Mouse (Mus musculus) cortical plate, adult 2 months (tissue): ENCODE data around the gene Gjb3.
A peak's percentile ranks its signal among the peaks of the same experiment; 100 is the strongest.

Experiments
- CTCF ChIP-seq: fragments of 200-500 bp; IDR thresholded peaks from 2 replicates; pipeline ENCODE4 v1.5.1; 2011; ENCODE audit warnings: mild to moderate bottlenecking, control low read depth, low read length; ENCODE audit not compliant: insufficient read depth; ENCODE audit errors: extremely low read depth
- POLR2A ChIP-seq: fragments of 200-500 bp; IDR thresholded peaks from 2 replicates; pipeline ENCODE4 v1.6.1; 2011; ENCODE audit warnings: mild to moderate bottlenecking, low read length, control low read depth; ENCODE audit not compliant: insufficient read depth; ENCODE audit errors: extremely low read depth

GRCm38 (mm10) chr4:127317143-127317542, 13.5 kb downstream of the Gjb3 start:
- no peak for TF ChIP-seq POLR2A
- 0 out of 2 replicates have a peak, but pooled peaks have one; percentile 20 for TF ChIP-seq CTCF
